Mouse (Mus musculus): ENCODE results near the gene Hk2. TPM values are rescaled to one million over a fixed set of nuclear protein-coding genes. Genes with fewer than 3 reads are reported as not detected.

Gene Hk2
- polyA plus RNA-seq, 1 experiment from 2014 or later: 3.3 TPM

GRCm38 (mm10) chr6:82756799-82757210 is 17.4 kb downstream of the Hk2 start:
- TF ChIP-seq CTCF (IDR thresholded peaks at IDR 0.05; ENCODE audit: low read depth) (no peak), EP300 (IDR thresholded peaks at IDR 0.05; ENCODE audit: low read depth) (no peak)
- Histone ChIP-seq H3K9me3 (ENCODE audit: low read length) (no peaks in the 10 kb centered on the region), H3K27me3 (ENCODE audit: insufficient read depth, low read length) (no peaks in the 10 kb centered on the region), H3K4me1 (ENCODE audit: insufficient read depth) (peaks cover 22% of the 10 kb centered on the region), H3K36me3 (replicated peaks; ENCODE audit: insufficient read depth, low read length) (no peaks in the 10 kb centered on the region; the same call in 1 of the 2 replicates), H3K4me3 (ENCODE audit: low read depth, low read length) (no peak overlapping the region), H3K4me2 (ENCODE audit: low read depth, low read length) (no peak overlapping the region), H3K9ac (replicated peaks) (no peak overlapping the region), H3K27ac (ENCODE audit: low read depth) (no peak overlapping the region)
- DNase-seq: no peak
- ATAC-seq: no peak
- 73% methylated on average over 9 of the region's 9 CpGs for WGBS (ENCODE audit: insufficient replicate concordance)

- DNase-seq: no peak
- Histone ChIP-seq H3K27me3 (ENCODE audit: insufficient read depth, low read length) (no peaks in the 10 kb centered on the region), H3K9me3 (ENCODE audit: low read length) (no peaks in the 10 kb centered on the region), H3K36me3 (replicated peaks; ENCODE audit: insufficient read depth, low read length) (peaks cover 4% of the 10 kb centered on the region; the same call in 1 of the 2 replicates), H3K27ac (ENCODE audit: low read depth) (no peak overlapping the region), H3K4me2 (ENCODE audit: low read depth, low read length) (no peak overlapping the region), H3K9ac (replicated peaks) (no peak overlapping the region), H3K4me1 (ENCODE audit: insufficient read depth) (peaks cover 16% of the 10 kb centered on the region), H3K4me3 (ENCODE audit: low read depth, low read length) (no peak overlapping the region)
- ATAC-seq: no peak
- no peak for TF ChIP-seq CTCF (IDR thresholded peaks at IDR 0.05; ENCODE audit: low read depth)
- TF ChIP-seq EP300 (IDR thresholded peaks at IDR 0.05; ENCODE audit: low read depth): no peak
- 84% methylated on average over 7 of the region's 7 CpGs for WGBS (ENCODE audit: insufficient replicate concordance)
These were observed 18.0 kb downstream of the Hk2 start for GRCm38 (mm10) chr6:82756216-82756615.

- H3K27ac ChIP-seq (ENCODE audit: low read depth): no peak overlapping the region
- no peaks in the 10 kb centered on the region for H3K9me3 ChIP-seq (ENCODE audit: low read length)
- 52% methylated on average over 2 of the region's 2 CpGs for WGBS (ENCODE audit: insufficient replicate concordance)
- peaks cover 10% of the 10 kb centered on the region for H3K4me1 ChIP-seq (ENCODE audit: insufficient read depth)
- peaks cover 6% of the 10 kb centered on the region; the same call in 1 of the 2 replicates for H3K36me3 ChIP-seq (replicated peaks; ENCODE audit: insufficient read depth, low read length)
- no peak for DNase-seq
- no peak for ATAC-seq
- TF ChIP-seq EP300 (IDR thresholded peaks at IDR 0.05; ENCODE audit: low read depth) (no peak), CTCF (IDR thresholded peaks at IDR 0.05; ENCODE audit: low read depth) (peak; percentile 71)
- H3K4me2 ChIP-seq (ENCODE audit: low read depth, low read length): no peak overlapping the region
- no peak overlapping the region for H3K9ac ChIP-seq (replicated peaks)
- no peak overlapping the region for H3K4me3 ChIP-seq (ENCODE audit: low read depth, low read length)
- H3K27me3 ChIP-seq (ENCODE audit: insufficient read depth, low read length): no peaks in the 10 kb centered on the region
These were observed 18.9 kb downstream of the Hk2 start for GRCm38 (mm10) chr6:82755338-82755737.

GRCm38 (mm10) chr6:82754769-82755168 is 19.5 kb downstream of the Hk2 start:
- Histone ChIP-seq H3K4me3 (ENCODE audit: low read depth, low read length) (no peak overlapping the region), H3K9ac (replicated peaks) (no peak overlapping the region), H3K27ac (ENCODE audit: low read depth) (no peak overlapping the region), H3K9me3 (ENCODE audit: low read length) (no peaks in the 10 kb centered on the region), H3K27me3 (ENCODE audit: insufficient read depth, low read length) (no peaks in the 10 kb centered on the region), H3K36me3 (replicated peaks; ENCODE audit: insufficient read depth, low read length) (peaks cover 6% of the 10 kb centered on the region; the same call in 1 of the 2 replicates), H3K4me1 (ENCODE audit: insufficient read depth) (peaks cover 8% of the 10 kb centered on the region), H3K4me2 (ENCODE audit: low read depth, low read length) (no peak overlapping the region)
- TF ChIP-seq EP300 (IDR thresholded peaks at IDR 0.05; ENCODE audit: low read depth) (no peak), CTCF (IDR thresholded peaks at IDR 0.05; ENCODE audit: low read depth) (no peak)
- ATAC-seq (no peak), DNase-seq (no peak)
- 80% methylated on average over 6 of the region's 6 CpGs for WGBS (ENCODE audit: insufficient replicate concordance)

- H3K27ac ChIP-seq (ENCODE audit: low read depth): 0 out of 2 replicates have a peak overlapping the region, but pooled peaks have one; percentile 32
- TF ChIP-seq CTCF (IDR thresholded peaks at IDR 0.05; ENCODE audit: low read depth) (peak; percentile 53), EP300 (IDR thresholded peaks at IDR 0.05; ENCODE audit: low read depth) (no peak)
- no peak overlapping the region for H3K4me3 ChIP-seq (ENCODE audit: low read depth, low read length)
- no peaks in the 10 kb centered on the region for H3K9me3 ChIP-seq (ENCODE audit: low read length)
- 58% methylated on average over 14 of the region's 14 CpGs for WGBS (ENCODE audit: insufficient replicate concordance)
- H3K9ac ChIP-seq (replicated peaks): no peak overlapping the region
- H3K4me2 ChIP-seq (ENCODE audit: low read depth, low read length): no peak overlapping the region
- no peak for DNase-seq
- H3K4me1 ChIP-seq (ENCODE audit: insufficient read depth): peaks cover 4% of the 10 kb centered on the region
- H3K36me3 ChIP-seq (replicated peaks; ENCODE audit: insufficient read depth, low read length): peaks cover 7% of the 10 kb centered on the region; the same call in 1 of the 2 replicates
- ATAC-seq: peak; percentile 58; the same call in 1 of the 2 replicates
- no peaks in the 10 kb centered on the region for H3K27me3 ChIP-seq (ENCODE audit: insufficient read depth, low read length)
These were observed 20.5 kb downstream of the Hk2 start for GRCm38 (mm10) chr6:82753638-82754361.

DNA sequence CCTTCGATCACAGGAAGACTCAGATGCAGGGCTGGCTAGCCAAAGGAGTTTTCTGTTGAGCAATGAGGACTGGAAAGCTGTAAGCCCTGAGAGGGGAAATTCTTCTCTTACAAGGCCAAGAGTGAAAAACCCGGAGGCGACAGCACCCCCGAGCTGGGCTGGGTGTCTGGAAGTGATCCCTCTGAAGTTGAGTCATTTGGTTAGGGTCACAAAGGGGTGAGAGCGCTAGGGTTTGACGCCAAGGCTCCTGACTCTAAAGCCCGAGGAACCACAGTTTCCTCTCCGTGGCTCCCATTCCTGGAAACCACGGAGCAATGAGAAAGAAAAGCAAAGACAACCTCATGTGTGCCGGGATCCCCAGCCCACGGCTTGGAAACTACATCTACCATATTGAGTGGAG is 21.2 kb downstream of the Hk2 start:
- WGBS (ENCODE audit: insufficient replicate concordance): 63% methylated on average over 11 of the region's 11 CpGs
- 0 out of 2 replicates have a peak overlapping the region, but pooled peaks have one; percentile 32 for H3K27ac ChIP-seq (ENCODE audit: low read depth)
- TF ChIP-seq CTCF (IDR thresholded peaks at IDR 0.05; ENCODE audit: low read depth) (no peak), EP300 (IDR thresholded peaks at IDR 0.05; ENCODE audit: low read depth) (no peak)
- DNase-seq (no peak), ATAC-seq (peak; percentile 13; the same call in 1 of the 2 replicates)
- H3K4me1 ChIP-seq (ENCODE audit: insufficient read depth): no peaks in the 10 kb centered on the region; the same call in 1 of the 2 replicates
- H3K36me3 ChIP-seq (replicated peaks; ENCODE audit: insufficient read depth, low read length): peaks cover 9% of the 10 kb centered on the region; the same call in 1 of the 2 replicates
- H3K9ac ChIP-seq (replicated peaks): no peak overlapping the region
- no peaks in the 10 kb centered on the region for H3K9me3 ChIP-seq (ENCODE audit: low read length)
- H3K4me2 ChIP-seq (ENCODE audit: low read depth, low read length): no peak overlapping the region
- H3K4me3 ChIP-seq (ENCODE audit: low read depth, low read length): no peak overlapping the region
- no peaks in the 10 kb centered on the region for H3K27me3 ChIP-seq (ENCODE audit: insufficient read depth, low read length)
